Mouse (Mus musculus): ENCODE measurements at regions not wholly inside any gene's neighbourhood (a gene's known extent, or its start where the extent isn't known, plus 50 kb on each side); places are given as distances from the start of the nearest gene placed in this dataset.

- no peak for DNase-seq
- H3K4me1 ChIP-seq (ENCODE audit: control insufficient read depth, insufficient read depth, low read length), result no peaks in the 10 kb centered on the region
- H3K27ac ChIP-seq (ENCODE audit: insufficient read depth, low read depth, low read length), result no peak overlapping the region
- H3K4me3 ChIP-seq (ENCODE audit: insufficient read depth, low read depth, low read length), result no peak overlapping the region
- 72% methylated on average over 4 of the region's 4 CpGs for WGBS
- H3K36me3 ChIP-seq (ENCODE audit: control insufficient read depth, insufficient read depth, low read length), result no peaks in the 10 kb centered on the region
- H3K27me3 ChIP-seq (replicated peaks; ENCODE audit: control insufficient read depth, insufficient read depth, low read length), result no peaks in the 10 kb centered on the region
- TF ChIP-seq POLR2A (IDR thresholded peaks at IDR 0.05; ENCODE audit: low read depth, low read length), result no peak
- no peak for TF ChIP-seq CTCF (conservative IDR thresholded peaks at IDR 0.05; ENCODE audit: insufficient read depth, insufficient read length, low read depth, low read length)
Measured at GRCm38 (mm10) chr8:34483212-34483611, 371.7 kb upstream of the Gm10131 start.

GRCm38 (mm10) chr8:34482676-34483075 lies 371.1 kb upstream of the Gm10131 start:
- Histone ChIP-seq H3K4me3 (ENCODE audit: insufficient read depth, low read depth, low read length) (no peak overlapping the region), H3K36me3 (ENCODE audit: control insufficient read depth, insufficient read depth, low read length) (no peaks in the 10 kb centered on the region), H3K27me3 (replicated peaks; ENCODE audit: control insufficient read depth, insufficient read depth, low read length) (no peaks in the 10 kb centered on the region), H3K27ac (ENCODE audit: insufficient read depth, low read depth, low read length) (no peak overlapping the region), H3K4me1 (ENCODE audit: control insufficient read depth, insufficient read depth, low read length) (no peaks in the 10 kb centered on the region)
- WGBS, result 99% methylated on average over 2 of the region's 2 CpGs
- TF ChIP-seq POLR2A (IDR thresholded peaks at IDR 0.05; ENCODE audit: low read depth, low read length), result no peak
- no peak for TF ChIP-seq CTCF (conservative IDR thresholded peaks at IDR 0.05; ENCODE audit: insufficient read depth, insufficient read length, low read depth, low read length)
- no peak for DNase-seq

GRCm38 (mm10) chr8:34480496-34480895 lies 369.0 kb upstream of the Gm10131 start:
- H3K27ac ChIP-seq (ENCODE audit: insufficient read depth, low read depth, low read length), result no peak overlapping the region
- no peaks in the 10 kb centered on the region for H3K36me3 ChIP-seq (ENCODE audit: control insufficient read depth, insufficient read depth, low read length)
- no peaks in the 10 kb centered on the region for H3K27me3 ChIP-seq (replicated peaks; ENCODE audit: control insufficient read depth, insufficient read depth, low read length)
- H3K4me3 ChIP-seq (ENCODE audit: insufficient read depth, low read depth, low read length), result no peak overlapping the region
- DNase-seq, result no peak
- TF ChIP-seq CTCF (conservative IDR thresholded peaks at IDR 0.05; ENCODE audit: insufficient read depth, insufficient read length, low read depth, low read length) (no peak), POLR2A (IDR thresholded peaks at IDR 0.05; ENCODE audit: low read depth, low read length) (no peak)
- H3K4me1 ChIP-seq (ENCODE audit: control insufficient read depth, insufficient read depth, low read length), result no peaks in the 10 kb centered on the region
- WGBS, result 84% methylated on average over 4 of the region's 4 CpGs

GRCm38 (mm10) chr8:34478891-34479290 lies 367.4 kb upstream of the Gm10131 start:
- Histone ChIP-seq H3K27me3 (replicated peaks; ENCODE audit: control insufficient read depth, insufficient read depth, low read length) (no peaks in the 10 kb centered on the region), H3K36me3 (ENCODE audit: control insufficient read depth, insufficient read depth, low read length) (no peaks in the 10 kb centered on the region), H3K4me3 (ENCODE audit: insufficient read depth, low read depth, low read length) (no peak overlapping the region), H3K4me1 (ENCODE audit: control insufficient read depth, insufficient read depth, low read length) (no peaks in the 10 kb centered on the region), H3K27ac (ENCODE audit: insufficient read depth, low read depth, low read length) (no peak overlapping the region)
- 65% methylated on average over 3 of the region's 3 CpGs for WGBS
- DNase-seq, result no peak
- TF ChIP-seq CTCF (conservative IDR thresholded peaks at IDR 0.05; ENCODE audit: insufficient read depth, insufficient read length, low read depth, low read length), result no peak
- no peak for TF ChIP-seq POLR2A (IDR thresholded peaks at IDR 0.05; ENCODE audit: low read depth, low read length)

- no peak for TF ChIP-seq CTCF (conservative IDR thresholded peaks at IDR 0.05; ENCODE audit: insufficient read depth, insufficient read length, low read depth, low read length)
- TF ChIP-seq POLR2A (IDR thresholded peaks at IDR 0.05; ENCODE audit: low read depth, low read length), result no peak
- Histone ChIP-seq H3K27me3 (replicated peaks; ENCODE audit: control insufficient read depth, insufficient read depth, low read length) (no peaks in the 10 kb centered on the region), H3K36me3 (ENCODE audit: control insufficient read depth, insufficient read depth, low read length) (no peaks in the 10 kb centered on the region), H3K27ac (ENCODE audit: insufficient read depth, low read depth, low read length) (no peak overlapping the region), H3K4me1 (ENCODE audit: control insufficient read depth, insufficient read depth, low read length) (no peaks in the 10 kb centered on the region), H3K4me3 (ENCODE audit: insufficient read depth, low read depth, low read length) (no peak overlapping the region)
- WGBS, result 73% methylated on average over 1 of the region's 1 CpGs
- no peak for DNase-seq
Measured at GRCm38 (mm10) chr8:34478465-34478864, 366.9 kb upstream of the Gm10131 start.

- no peak overlapping the region for H3K4me3 ChIP-seq (ENCODE audit: insufficient read depth, low read depth, low read length)
- no peak for DNase-seq
- H3K36me3 ChIP-seq (ENCODE audit: control insufficient read depth, insufficient read depth, low read length), result no peaks in the 10 kb centered on the region
- no peak overlapping the region for H3K27ac ChIP-seq (ENCODE audit: insufficient read depth, low read depth, low read length)
- H3K27me3 ChIP-seq (replicated peaks; ENCODE audit: control insufficient read depth, insufficient read depth, low read length), result no peaks in the 10 kb centered on the region
- no peaks in the 10 kb centered on the region for H3K4me1 ChIP-seq (ENCODE audit: control insufficient read depth, insufficient read depth, low read length)
- TF ChIP-seq CTCF (conservative IDR thresholded peaks at IDR 0.05; ENCODE audit: insufficient read depth, insufficient read length, low read depth, low read length), result no peak
- WGBS, result 100% methylated on average over 3 of the region's 3 CpGs
Measured at GRCm38 (mm10) chr8:34476146-34476820, 364.7 kb upstream of the Gm10131 start.

GRCm38 (mm10) chr8:34474593-34474992 lies 363.1 kb upstream of the Gm10131 start:
- 38% methylated on average over 7 of the region's 7 CpGs for WGBS
- Histone ChIP-seq H3K4me3 (ENCODE audit: insufficient read depth, low read depth, low read length) (no peak overlapping the region), H3K27me3 (replicated peaks; ENCODE audit: control insufficient read depth, insufficient read depth, low read length) (no peaks in the 10 kb centered on the region), H3K4me1 (ENCODE audit: control insufficient read depth, insufficient read depth, low read length) (no peaks in the 10 kb centered on the region), H3K36me3 (ENCODE audit: control insufficient read depth, insufficient read depth, low read length) (no peaks in the 10 kb centered on the region), H3K27ac (ENCODE audit: insufficient read depth, low read depth, low read length) (no peak overlapping the region)
- TF ChIP-seq POLR2A (IDR thresholded peaks at IDR 0.05; ENCODE audit: low read depth, low read length), result no peak
- TF ChIP-seq CTCF (conservative IDR thresholded peaks at IDR 0.05; ENCODE audit: insufficient read depth, insufficient read length, low read depth, low read length), result no peak
- DNase-seq, result no peak
